Mouse (Mus musculus): ENCODE measurements around the gene Reep1.
A peak's percentile ranks its signal among the peaks of the same experiment; 100 is the strongest.

Gene Reep1

DNA sequence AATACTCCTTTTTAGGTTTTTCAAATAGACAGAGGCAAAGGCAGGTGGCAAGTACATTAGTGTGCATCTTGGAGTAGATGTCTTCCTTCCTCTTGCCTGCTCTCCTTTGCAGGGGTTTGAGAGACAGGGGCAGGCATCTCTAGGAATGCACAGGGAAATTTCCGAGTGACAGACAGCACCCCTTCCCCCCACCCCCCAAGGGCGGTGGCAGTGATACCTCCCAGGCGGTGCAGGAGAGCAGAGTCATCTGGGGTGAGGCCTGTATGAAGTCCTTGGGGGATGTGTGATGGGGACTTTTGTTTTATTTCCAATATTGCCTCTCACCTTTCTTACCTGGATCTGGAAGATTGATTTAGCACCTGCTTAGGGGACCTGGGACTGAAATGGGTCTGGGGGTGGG is 1.2 kb downstream of the Reep1 start:
- no peaks in the 10 kb centered on the region for H3K36me3 ChIP-seq (ENCODE audit: insufficient read depth, low read length)

DNA sequence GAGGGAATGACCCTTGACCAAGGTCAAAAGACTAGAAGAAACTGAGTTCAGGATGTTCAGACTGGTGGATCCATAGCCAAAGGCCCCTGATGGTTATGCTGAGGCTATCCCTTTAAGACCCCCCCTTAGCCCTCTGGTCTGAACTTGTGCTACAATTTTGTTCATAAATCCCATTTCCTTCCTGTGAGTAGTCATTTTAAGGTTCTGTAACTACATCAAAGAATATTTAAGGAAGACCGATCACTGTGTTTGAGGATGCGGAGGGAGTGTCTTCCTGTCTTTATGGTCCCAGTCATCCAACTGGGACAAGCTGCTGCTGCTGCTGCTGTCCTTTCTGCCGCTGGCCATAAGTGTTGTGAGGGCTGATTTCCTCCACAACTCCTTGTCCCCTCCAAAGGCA is 3.0 kb downstream of the Reep1 start:
- TF ChIP-seq CTCF (conservative IDR thresholded peaks at IDR 0.05; ENCODE audit: low read length) (no peak), POU5F1 (IDR thresholded peaks at IDR 0.05; ENCODE audit: borderline replicate concordance, low read length) (no peak), NANOG (IDR thresholded peaks at IDR 0.05; ENCODE audit: borderline replicate concordance, low read length) (no peak)
- H3K27me3 ChIP-seq (ENCODE audit: insufficient read depth, low read length), result peaks cover 55% of the 10 kb centered on the region

More for the DNA sequence above, 1.2 kb downstream of the Reep1 start:
- peaks cover 63% of the 10 kb centered on the region for H3K27me3 ChIP-seq (ENCODE audit: insufficient read depth, low read length)
- TF ChIP-seq CTCF (conservative IDR thresholded peaks at IDR 0.05; ENCODE audit: low read length) (no peak), NANOG (IDR thresholded peaks at IDR 0.05; ENCODE audit: borderline replicate concordance, low read length) (no peak), POU5F1 (IDR thresholded peaks at IDR 0.05; ENCODE audit: borderline replicate concordance, low read length) (no peak)
- peaks cover 17% of the 10 kb centered on the region for H3K4me1 ChIP-seq (replicated peaks; ENCODE audit: low read depth, low read length)
- no peaks in the 10 kb centered on the region for H3K9me3 ChIP-seq (ENCODE audit: low read length)
- H3K4me3 ChIP-seq (replicated peaks; ENCODE audit: low read length), result peak overlapping the region; percentile 82

DNA sequence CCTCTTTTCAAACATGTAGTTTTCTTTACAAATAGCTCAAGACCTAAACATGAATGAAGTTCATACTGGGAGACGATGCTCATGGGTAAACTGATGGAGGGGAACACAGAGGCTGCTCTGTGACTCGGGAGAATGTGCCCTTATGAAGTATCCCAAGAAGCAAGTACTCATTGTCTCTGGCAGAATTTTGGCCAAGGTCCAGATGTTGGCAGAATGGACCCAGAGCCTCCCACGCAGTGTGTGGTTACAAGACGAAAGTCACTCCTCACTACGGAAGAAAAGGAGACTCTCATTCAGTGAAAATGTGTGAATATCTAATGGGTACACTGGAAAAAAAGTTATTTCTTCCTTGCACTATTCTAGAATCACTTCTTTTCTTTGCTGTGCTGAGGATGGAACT is 3.8 kb downstream of the Reep1 start:
- no peak for TF ChIP-seq POU5F1 (IDR thresholded peaks at IDR 0.05; ENCODE audit: borderline replicate concordance, low read length)
- TF ChIP-seq NANOG (IDR thresholded peaks at IDR 0.05; ENCODE audit: borderline replicate concordance, low read length), result no peak
- TF ChIP-seq CTCF (conservative IDR thresholded peaks at IDR 0.05; ENCODE audit: low read length), result no peak
- Histone ChIP-seq H3K36me3 (ENCODE audit: insufficient read depth, low read length) (no peaks in the 10 kb centered on the region), H3K4me3 (replicated peaks; ENCODE audit: low read length) (no peak overlapping the region), H3K27me3 (ENCODE audit: insufficient read depth, low read length) (peaks cover 48% of the 10 kb centered on the region), H3K4me1 (replicated peaks; ENCODE audit: low read depth, low read length) (peaks cover 17% of the 10 kb centered on the region), H3K9me3 (ENCODE audit: low read length) (no peaks in the 10 kb centered on the region)

More for the DNA sequence above, 3.0 kb downstream of the Reep1 start:
- Histone ChIP-seq H3K36me3 (ENCODE audit: insufficient read depth, low read length) (no peaks in the 10 kb centered on the region), H3K4me3 (replicated peaks; ENCODE audit: low read length) (no peak overlapping the region), H3K9me3 (ENCODE audit: low read length) (no peaks in the 10 kb centered on the region), H3K4me1 (replicated peaks; ENCODE audit: low read depth, low read length) (peaks cover 17% of the 10 kb centered on the region)

DNA sequence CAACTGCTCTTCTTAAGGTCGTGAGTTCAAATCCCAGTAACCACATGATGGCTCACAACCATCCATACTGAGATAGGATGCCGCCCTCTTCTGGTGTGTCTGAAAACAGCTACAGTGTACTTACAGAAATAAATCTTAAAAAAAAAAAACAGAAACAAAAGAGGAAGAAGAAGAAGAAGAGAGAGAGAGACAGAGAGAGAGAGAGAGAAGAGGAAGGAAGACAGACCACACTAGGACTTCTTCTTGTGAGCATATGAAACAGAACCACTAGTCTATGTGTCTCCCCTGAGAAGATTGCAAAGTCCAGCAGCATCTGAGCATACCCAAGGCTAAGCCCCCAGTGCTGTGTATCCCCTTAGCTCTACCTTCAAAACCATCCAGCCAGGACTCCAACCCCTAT is 6.2 kb downstream of the Reep1 start:
- Histone ChIP-seq H3K9me3 (ENCODE audit: low read length) (no peaks in the 10 kb centered on the region), H3K4me3 (replicated peaks; ENCODE audit: low read length) (no peak overlapping the region), H3K27me3 (ENCODE audit: insufficient read depth, low read length) (peaks cover 27% of the 10 kb centered on the region), H3K4me1 (replicated peaks; ENCODE audit: low read depth, low read length) (peaks cover 9% of the 10 kb centered on the region), H3K36me3 (ENCODE audit: insufficient read depth, low read length) (no peaks in the 10 kb centered on the region)
- TF ChIP-seq CTCF (conservative IDR thresholded peaks at IDR 0.05; ENCODE audit: low read length) (no peak), POU5F1 (IDR thresholded peaks at IDR 0.05; ENCODE audit: borderline replicate concordance, low read length) (no peak), NANOG (IDR thresholded peaks at IDR 0.05; ENCODE audit: borderline replicate concordance, low read length) (no peak)

DNA sequence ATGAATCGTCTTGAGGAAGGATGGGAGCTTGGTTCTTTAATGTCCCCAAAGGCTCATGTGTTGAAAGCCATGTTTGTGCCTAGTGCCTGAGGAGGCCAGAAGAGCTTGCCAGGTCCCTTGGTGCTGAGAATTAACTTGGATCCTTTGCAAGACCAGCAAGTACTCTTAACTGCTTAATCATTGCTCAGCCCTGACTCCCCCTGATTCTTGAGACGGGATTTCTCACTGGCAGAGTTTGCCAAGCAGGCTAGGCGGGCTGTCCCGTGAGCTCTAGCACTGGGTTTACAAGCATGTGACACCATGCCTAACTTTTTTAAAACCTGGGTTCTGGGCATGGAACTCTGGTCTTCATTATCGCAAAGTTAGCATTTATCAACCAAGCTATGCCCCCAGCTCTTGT is 7.6 kb downstream of the Reep1 start:
- no peak for TF ChIP-seq CTCF (conservative IDR thresholded peaks at IDR 0.05; ENCODE audit: low read length)
- TF ChIP-seq POU5F1 (IDR thresholded peaks at IDR 0.05; ENCODE audit: borderline replicate concordance, low read length), result no peak
- TF ChIP-seq NANOG (IDR thresholded peaks at IDR 0.05; ENCODE audit: borderline replicate concordance, low read length), result no peak
- no peaks in the 10 kb centered on the region for H3K4me1 ChIP-seq (replicated peaks; ENCODE audit: low read depth, low read length)
- H3K36me3 ChIP-seq (ENCODE audit: insufficient read depth, low read length), result no peaks in the 10 kb centered on the region
- peaks cover 15% of the 10 kb centered on the region for H3K27me3 ChIP-seq (ENCODE audit: insufficient read depth, low read length)
- H3K9me3 ChIP-seq (ENCODE audit: low read length), result no peaks in the 10 kb centered on the region
- no peak overlapping the region for H3K4me3 ChIP-seq (replicated peaks; ENCODE audit: low read length)

DNA sequence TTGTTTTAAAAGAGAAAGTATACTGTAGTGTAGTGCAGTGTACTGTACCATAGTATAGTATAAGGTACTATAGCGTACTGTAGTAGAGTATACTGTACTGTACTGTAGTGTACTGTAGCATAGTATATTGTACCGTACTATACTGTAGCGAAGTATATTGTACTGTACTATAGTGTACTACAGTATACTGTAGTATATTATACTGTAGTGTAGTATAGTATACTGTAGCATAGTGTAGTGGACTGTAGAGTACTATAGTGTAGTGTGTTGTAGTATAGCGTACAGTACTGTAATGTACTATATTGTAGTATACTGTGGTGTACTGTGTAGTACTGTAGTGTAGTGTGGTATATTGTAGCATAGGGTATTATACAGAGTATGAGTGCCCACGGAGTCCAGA is 9.1 kb downstream of the Reep1 start:
- no peaks in the 10 kb centered on the region for H3K4me1 ChIP-seq (replicated peaks; ENCODE audit: low read depth, low read length)
- no peak overlapping the region for H3K4me3 ChIP-seq (replicated peaks; ENCODE audit: low read length)
- TF ChIP-seq POU5F1 (IDR thresholded peaks at IDR 0.05; ENCODE audit: borderline replicate concordance, low read length) (no peak), CTCF (conservative IDR thresholded peaks at IDR 0.05; ENCODE audit: low read length) (no peak), NANOG (IDR thresholded peaks at IDR 0.05; ENCODE audit: borderline replicate concordance, low read length) (no peak)
- H3K36me3 ChIP-seq (ENCODE audit: insufficient read depth, low read length), result no peaks in the 10 kb centered on the region
- 0 out of 2 replicates have a peak, but pooled peaks cover 2% of the 10 kb centered on the region for H3K27me3 ChIP-seq (ENCODE audit: insufficient read depth, low read length)
- no peaks in the 10 kb centered on the region for H3K9me3 ChIP-seq (ENCODE audit: low read length)

DNA sequence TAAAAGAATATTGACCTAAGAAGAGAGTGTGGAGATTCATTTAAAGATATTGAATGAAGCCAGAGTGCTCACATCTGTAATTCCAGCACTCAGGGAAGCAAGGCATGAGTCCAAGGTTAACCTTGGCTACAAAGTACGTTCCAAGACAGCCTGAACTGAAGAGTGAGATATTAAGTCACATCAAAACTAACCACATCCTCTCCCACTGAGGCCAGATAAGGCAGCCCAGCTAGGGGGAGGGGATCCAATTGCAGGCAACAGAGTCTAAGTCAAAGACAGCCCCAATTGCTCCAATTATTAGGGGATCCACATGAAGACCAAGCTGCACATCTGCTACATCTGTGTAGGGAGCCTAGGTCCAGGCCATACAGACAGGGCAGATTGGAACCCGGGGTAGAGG is 11.0 kb downstream of the Reep1 start:
- Histone ChIP-seq H3K4me1 (replicated peaks; ENCODE audit: low read depth, low read length) (no peaks in the 10 kb centered on the region), H3K27me3 (ENCODE audit: insufficient read depth, low read length) (no peaks in the 10 kb centered on the region), H3K36me3 (ENCODE audit: insufficient read depth, low read length) (no peaks in the 10 kb centered on the region), H3K4me3 (replicated peaks; ENCODE audit: low read length) (no peak overlapping the region), H3K9me3 (ENCODE audit: low read length) (no peaks in the 10 kb centered on the region)
- TF ChIP-seq NANOG (IDR thresholded peaks at IDR 0.05; ENCODE audit: borderline replicate concordance, low read length), result no peak

DNA sequence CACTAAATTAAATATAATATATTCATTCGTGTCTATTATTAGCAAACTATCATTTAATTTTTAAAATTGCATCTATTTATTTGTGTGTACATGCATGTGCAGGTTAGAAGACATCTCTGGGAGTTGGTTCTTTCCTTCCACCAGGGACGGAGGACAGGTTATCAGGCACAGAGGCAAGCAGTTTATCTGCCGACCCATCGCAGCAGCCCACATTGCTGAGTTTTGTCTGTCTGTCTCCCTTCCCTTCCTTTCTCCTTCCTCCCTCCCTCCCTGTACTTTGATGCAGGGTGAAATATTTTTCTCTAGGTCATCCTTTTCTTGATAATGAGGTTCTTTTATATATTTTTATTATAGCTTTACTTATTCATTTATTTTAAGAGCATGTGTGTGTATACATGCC is 11.9 kb downstream of the Reep1 start:
- no peaks in the 10 kb centered on the region for H3K36me3 ChIP-seq (ENCODE audit: insufficient read depth, low read length)
- H3K4me3 ChIP-seq (replicated peaks; ENCODE audit: low read length), result no peak overlapping the region
- H3K27me3 ChIP-seq (ENCODE audit: insufficient read depth, low read length), result no peaks in the 10 kb centered on the region
- 0 out of 2 replicates have a peak, but pooled peaks cover 2% of the 10 kb centered on the region for H3K4me1 ChIP-seq (replicated peaks; ENCODE audit: low read depth, low read length)
- H3K9me3 ChIP-seq (ENCODE audit: low read length), result no peaks in the 10 kb centered on the region
- no peak for TF ChIP-seq POU5F1 (IDR thresholded peaks at IDR 0.05; ENCODE audit: borderline replicate concordance, low read length)

DNA sequence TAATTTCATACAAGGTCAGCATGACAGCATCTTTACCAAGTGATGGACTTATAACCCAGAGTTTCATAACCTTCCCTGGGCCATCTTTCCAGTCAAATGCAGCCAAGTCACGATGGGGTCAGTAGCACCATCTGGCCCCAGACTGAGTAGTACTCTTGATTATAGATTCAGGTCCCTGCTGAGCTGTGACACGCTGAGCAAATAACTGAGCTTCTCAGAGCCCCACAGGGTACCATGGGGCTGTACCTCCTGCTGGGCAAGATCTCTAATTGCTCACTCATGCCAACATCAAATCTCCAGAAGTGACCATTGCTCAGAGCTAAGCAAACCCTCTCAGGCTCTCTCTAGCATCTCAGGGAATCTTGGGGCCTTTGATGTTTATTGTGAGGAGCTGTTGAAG is 15.6 kb downstream of the Reep1 start:
- Histone ChIP-seq H3K4me3 (replicated peaks; ENCODE audit: low read length) (no peak overlapping the region), H3K4me1 (replicated peaks; ENCODE audit: low read depth, low read length) (0 out of 2 replicates have a peak, but pooled peaks cover 3% of the 10 kb centered on the region), H3K27me3 (ENCODE audit: insufficient read depth, low read length) (no peaks in the 10 kb centered on the region), H3K36me3 (ENCODE audit: insufficient read depth, low read length) (no peaks in the 10 kb centered on the region), H3K9me3 (ENCODE audit: low read length) (no peaks in the 10 kb centered on the region)
- TF ChIP-seq NANOG (IDR thresholded peaks at IDR 0.05; ENCODE audit: borderline replicate concordance, low read length) (no peak), POU5F1 (IDR thresholded peaks at IDR 0.05; ENCODE audit: borderline replicate concordance, low read length) (no peak), CTCF (conservative IDR thresholded peaks at IDR 0.05; ENCODE audit: low read length) (no peak)

All from E14TG2a.4 (cell line).